Mouse (Mus musculus) common myeloid progenitor, adult 5-6 weeks (primary cell): ENCODE measurements around the gene Borcs8. TPM values are rescaled to one million over a fixed set of nuclear protein-coding genes. Genes with fewer than 3 reads are reported as not detected.
A peak's percentile ranks its signal among the peaks of the same experiment; 100 is the strongest.

Source experiments
- ATAC-seq: replicated peaks from 2 replicates; pipeline ENCODE4 v1.8.0; 2016; ENCODE audit warnings: low read depth, mild to moderate bottlenecking, moderate TSS enrichment, inconsistent platforms; ENCODE audit not compliant: poor library complexity, severe bottlenecking
- total RNA-seq: library from RNA; stranded (forward); fragments of 200-1000, 187-1606 nt; gene quantifications from 2 replicates; pipeline ENCODE4 v1.2.3, GENCODE M21; 2017

Gene Borcs8
- total RNA-seq, 1 experiment from 2014 or later = 39.2 TPM

DNA sequence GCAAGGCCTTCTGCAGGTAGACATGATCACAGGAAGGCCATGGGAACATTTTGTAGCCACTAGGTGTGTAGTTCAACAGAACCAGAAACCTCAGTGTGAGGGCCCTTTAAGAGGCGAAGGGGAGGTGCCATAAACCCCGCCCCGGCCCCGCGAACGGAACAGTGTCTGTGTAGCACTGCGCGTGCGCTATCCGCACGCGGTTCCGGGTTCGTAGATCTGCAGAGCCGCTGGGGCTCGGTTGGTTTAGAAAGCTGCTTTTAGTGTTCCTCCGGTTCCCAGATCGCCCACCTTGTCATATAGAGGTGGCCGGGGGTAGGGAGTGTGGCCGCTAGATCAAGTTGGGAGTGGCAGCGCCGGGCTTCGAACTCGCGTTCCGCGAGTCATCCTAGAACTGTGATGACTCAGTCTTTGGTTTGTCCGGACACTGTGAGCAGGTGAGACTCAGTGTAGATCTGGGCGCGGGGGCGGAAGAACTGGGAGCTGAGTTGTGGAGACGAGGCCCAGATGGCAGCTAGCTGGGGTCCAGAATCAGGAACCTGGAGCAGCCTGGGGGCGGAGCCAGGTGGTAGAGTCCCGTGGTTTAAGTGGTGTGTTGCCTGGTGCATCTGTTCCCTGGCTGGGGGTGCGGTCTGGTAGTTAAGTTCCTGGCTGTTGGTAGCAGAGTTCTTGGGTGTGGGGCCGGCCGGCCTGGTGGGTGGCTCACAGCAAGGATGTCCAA is 8.0 kb upstream of the Borcs8 start, which contains the start of gene Nr2c2ap:
Nr2c2ap (plus strand) TSS at position 168 of the 718 bp plus-strand sequence.
- peak; percentile 94 for ATAC-seq

- ATAC-seq = no peak
Observed at GRCm38 (mm10) chr8:70134086-70134485, 5.2 kb upstream of the Borcs8 start.

DNA sequence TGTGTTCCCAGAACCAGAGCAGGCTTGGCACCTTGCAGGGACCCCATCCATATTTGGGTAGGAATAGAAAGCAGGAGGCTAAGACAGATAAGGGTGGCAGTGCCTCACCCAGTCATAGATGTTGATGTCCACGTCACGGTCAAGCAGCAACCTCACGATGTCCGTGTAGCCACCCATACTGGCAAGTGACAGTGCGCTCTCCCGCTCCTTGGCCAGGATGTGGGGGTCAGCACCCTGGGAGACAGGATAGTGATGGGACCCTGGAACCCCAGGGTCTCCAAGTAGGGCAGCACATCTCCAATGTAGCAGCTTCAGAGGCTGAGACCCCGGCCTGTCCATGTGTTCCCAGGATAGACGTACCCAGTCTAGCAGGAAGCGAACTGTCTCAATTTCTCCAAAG is 4.4 kb upstream of the Borcs8 start:
- ATAC-seq = no peak

- ATAC-seq = no peak
Observed at GRCm38 (mm10) chr8:70136591-70136990, 2.7 kb upstream of the Borcs8 start.

DNA sequence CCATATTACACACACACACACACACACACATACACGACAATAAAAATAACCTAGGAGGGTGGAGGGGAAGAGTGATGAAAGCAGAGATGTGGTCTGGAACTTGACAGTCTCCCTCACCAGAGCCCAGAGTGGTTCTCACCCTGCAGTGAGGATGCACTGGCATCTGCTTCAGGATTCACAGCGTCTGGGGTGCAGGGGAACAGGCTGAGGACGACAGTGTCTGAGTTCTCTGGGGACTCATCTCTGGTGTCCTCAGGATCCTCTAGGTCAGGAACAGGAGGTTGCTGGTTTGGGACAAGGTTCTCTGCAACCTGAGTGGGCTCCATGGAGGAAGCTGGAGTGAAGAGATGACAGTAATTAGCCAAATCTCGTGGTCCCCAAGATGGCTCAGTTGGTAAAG is 1.4 kb upstream of the Borcs8 start:
- ATAC-seq = no peak

DNA sequence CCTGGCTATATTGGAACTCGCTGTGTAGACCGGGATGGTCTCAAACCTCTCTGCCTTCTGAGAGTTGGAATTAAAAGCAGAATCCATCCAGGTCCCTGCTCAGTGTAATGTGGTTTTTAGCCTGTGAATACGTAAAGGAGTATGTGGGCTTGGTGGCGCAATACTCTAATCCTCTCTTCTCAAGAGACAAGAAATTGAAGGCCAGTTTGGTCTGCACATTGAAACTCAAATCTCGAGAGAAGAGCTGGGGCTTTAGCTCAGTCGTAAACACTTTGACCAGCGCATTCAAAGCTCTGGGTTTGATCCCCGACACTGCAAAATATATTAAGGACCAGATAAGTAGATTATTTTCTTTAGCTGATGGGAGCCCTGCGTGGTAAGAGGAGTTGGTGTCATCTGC is 682 bp downstream of the Borcs8 start:
- ATAC-seq = peak; percentile 12

GRCm38 (mm10) chr8:70147678-70148607 is 8.6 kb downstream of the Borcs8 start:
- ATAC-seq = no peak

GRCm38 (mm10) chr8:70150158-70150557 is 10.9 kb downstream of the Borcs8 start:
- ATAC-seq = no peak

DNA sequence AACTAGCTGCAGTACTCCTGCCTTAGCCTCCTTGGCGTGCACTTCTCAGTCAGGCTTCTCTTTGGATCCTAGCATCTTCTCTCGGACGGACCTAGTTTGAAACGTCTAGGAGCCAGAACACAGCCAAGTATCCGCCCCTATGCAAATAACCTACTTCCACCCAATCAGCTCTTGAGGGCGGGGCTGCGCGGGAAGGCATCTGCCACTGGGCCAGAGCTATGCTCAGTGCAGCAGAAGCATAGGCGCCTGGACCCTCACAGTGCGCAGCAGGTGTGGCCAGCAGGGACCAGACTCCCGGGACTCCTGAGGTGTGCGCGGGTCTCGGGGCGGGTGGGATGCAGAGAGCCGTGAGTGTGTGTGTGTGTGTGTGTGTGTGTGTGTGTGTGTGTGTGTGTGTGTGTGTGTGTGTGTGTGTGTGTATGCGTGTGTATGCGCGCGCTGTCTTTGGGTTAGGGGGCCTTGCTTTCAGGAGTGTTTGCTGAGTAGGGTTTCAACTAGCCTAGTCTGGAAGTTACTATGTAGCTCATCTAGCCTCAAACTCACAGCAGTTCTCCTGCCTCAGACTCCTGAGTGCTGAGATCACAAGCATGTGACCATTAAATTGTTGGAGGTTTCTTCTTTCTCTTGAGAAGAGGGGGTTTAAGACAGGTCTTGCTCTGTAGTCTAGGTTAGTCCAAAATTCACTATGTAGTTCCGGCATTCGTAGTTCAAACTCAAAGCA is 13.4 kb downstream of the Borcs8 start:
- peak; percentile 99 for ATAC-seq

- ATAC-seq = no peak
Observed at GRCm38 (mm10) chr8:70157240-70157800, 18.0 kb downstream of the Borcs8 start.

DNA sequence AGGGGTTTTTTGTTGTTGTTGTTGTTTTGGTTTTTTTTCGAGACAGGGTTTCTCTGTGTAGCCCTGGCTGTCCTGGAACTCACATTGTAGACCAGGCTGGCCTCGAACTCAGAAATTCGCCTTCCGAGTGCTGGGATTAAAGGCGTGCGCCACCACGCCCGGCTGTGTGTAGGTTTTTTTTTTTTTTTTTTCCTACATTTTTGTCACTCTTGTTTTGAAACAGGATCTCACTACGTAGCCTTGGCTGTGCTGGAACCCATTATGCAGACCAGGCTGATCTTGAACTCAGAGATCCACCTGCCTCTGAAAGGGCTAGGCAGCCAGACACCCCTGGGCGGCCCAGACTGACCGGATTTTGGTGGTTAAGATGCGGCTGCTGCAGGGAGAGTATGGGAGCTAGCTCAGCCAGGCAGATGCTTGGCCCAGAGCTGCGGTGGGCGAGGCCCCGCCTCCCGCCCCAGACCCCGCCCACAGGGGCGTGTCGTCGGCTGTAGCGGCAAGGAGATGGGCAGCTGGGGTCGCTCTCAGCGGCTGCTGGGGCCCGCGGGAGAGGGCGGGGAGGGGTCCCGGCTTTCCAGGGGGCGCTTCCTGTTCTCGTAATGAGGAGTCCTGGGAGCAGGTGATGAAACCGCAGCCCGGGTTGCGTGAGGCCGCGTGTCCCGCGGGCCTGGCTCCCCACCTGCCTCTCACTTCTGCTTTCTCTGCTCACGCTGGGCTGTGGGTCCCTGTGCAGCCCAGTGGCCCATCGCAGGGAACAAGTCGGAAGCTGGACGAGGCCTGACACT is 19.0 kb downstream of the Borcs8 start:
- peak; percentile 85 for ATAC-seq

- no peak for ATAC-seq
Observed at GRCm38 (mm10) chr8:70159211-70159610, 19.9 kb downstream of the Borcs8 start.

DNA sequence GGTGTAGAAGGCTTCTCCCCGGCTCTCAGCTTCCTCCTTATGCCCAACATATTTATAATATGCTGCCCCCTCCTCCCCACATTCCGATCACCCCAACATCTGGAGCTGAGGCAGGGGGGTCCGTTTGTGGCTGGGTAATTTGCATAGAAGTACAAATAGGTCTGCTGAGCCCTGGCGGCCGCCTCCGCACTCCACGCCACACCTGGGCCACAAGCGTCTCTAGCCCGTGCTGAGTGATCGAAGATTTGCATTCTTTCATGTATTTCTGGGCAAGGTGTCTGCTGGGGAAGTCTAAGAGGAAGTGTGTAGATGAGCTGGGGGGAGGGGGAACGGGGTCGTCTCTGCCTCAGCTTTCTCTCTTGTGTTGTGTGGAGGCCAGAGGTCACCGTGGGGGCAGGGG is 20.7 kb downstream of the Borcs8 start:
- no peak for ATAC-seq

- no peak for ATAC-seq
Observed at GRCm38 (mm10) chr8:70163316-70163715, 24.0 kb downstream of the Borcs8 start.

- peak; percentile 83 for ATAC-seq
Observed at GRCm38 (mm10) chr8:70166504-70167110, 27.3 kb downstream of the Borcs8 start.

GRCm38 (mm10) chr8:70170116-70170515 is 30.8 kb downstream of the Borcs8 start:
- ATAC-seq = no peak

- no peak for ATAC-seq
Observed at GRCm38 (mm10) chr8:70170748-70171147, 31.4 kb downstream of the Borcs8 start.

- no peak for ATAC-seq
Observed at GRCm38 (mm10) chr8:70171240-70171639, 31.9 kb downstream of the Borcs8 start.
